Mouse (Mus musculus): ENCODE measurements around the gene Mrgpra4.

DNA sequence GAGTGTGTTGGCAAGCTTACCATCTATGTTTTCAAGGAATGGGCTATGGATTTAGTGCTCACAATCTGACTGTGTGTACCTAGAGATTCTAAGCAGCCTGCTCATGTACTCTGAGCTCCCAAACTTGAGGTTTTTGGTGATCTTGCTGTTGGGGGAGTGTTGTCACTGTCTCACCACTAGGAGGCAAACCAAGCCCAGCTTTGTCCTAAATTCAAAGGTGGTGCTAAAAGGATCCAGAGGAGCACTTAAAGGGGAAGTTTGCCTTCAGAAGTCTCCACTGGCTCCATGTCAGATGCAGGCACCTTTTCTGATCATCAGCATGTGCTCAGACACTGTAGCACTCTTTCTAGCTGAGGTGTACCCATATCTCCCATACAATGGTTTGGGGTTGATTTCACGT, 4.9 kb upstream of the Mrgpra4 start:
- TF ChIP-seq POLR2A (IDR thresholded peaks at IDR 0.05; ENCODE audit: insufficient read depth, low read depth, low read length), result no peak
- no peak for TF ChIP-seq CTCF (IDR thresholded peaks at IDR 0.05; ENCODE audit: insufficient read depth, low read depth, low read length)
